In the genomic region with DNA sequence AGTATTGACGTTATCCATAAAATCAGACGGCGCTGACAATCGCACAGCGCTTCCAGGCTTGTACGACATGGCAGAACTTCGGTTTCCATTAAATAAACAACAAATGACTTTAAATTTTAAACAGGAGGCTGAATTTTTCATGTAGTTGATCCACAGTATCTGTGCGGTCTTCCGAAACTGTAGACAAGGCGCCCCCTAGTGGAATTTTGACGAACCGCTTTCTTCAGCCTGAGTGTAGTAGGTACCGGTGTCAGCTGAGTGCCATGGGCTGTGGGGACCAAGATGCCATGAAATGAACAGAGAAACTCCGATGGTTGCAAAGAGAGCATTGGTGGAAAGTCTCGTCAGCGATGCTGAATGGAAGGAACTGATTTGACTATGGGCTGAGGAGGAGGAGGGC, we compare ENCODE assay signal across 8 mouse cellular contexts. TPM values are rescaled to one million over a fixed set of nuclear protein-coding genes. Genes with fewer than 3 reads are reported as not detected.
DNase-seq lines count a peak whose midpoint lies in the region; ATAC-seq and TF ChIP-seq lines count a peak whose summit lies in the region.

No protein-coding gene starts in this region.

- ATAC-seq in forebrain, embryonic 14.5 days: no peak
- no peak for ATAC-seq in forebrain, embryonic 15.5 days (replicated peaks)
- ATAC-seq in frontal cortex, adult (ENCODE audit: low TSS enrichment): peak; percentile 91
- no peak for ATAC-seq in midbrain, postnatal 0 days (ENCODE audit: low FRiP score)

- no peaks in the 10 kb centered on the region for H3K9me3 ChIP-seq in forebrain, embryonic 14.5 days (replicated peaks; ENCODE audit: control insufficient read depth, low read length)
- no peaks in the 10 kb centered on the region for H3K9me3 ChIP-seq in forebrain, embryonic 15.5 days
- no peaks in the 10 kb centered on the region for H3K9me3 ChIP-seq in midbrain, postnatal 0 days (ENCODE audit: low read length)

- H3K4me3 ChIP-seq in forebrain, embryonic 14.5 days (ENCODE audit: low read depth, low read length): no peak overlapping the region
- no peak overlapping the region for H3K4me3 ChIP-seq in forebrain, embryonic 15.5 days
- no peak overlapping the region for H3K4me3 ChIP-seq in midbrain, postnatal 0 days (ENCODE audit: low read depth, low read length)

- no peaks in the 10 kb centered on the region for H3K36me3 ChIP-seq in forebrain, embryonic 14.5 days (ENCODE audit: control insufficient read depth, insufficient read depth, low read length)
- H3K36me3 ChIP-seq in forebrain, embryonic 15.5 days: no peaks in the 10 kb centered on the region
- H3K36me3 ChIP-seq in midbrain, postnatal 0 days (ENCODE audit: insufficient read depth, low read length): no peaks in the 10 kb centered on the region

- no peaks in the 10 kb centered on the region for H3K27me3 ChIP-seq in forebrain, embryonic 14.5 days (replicated peaks; ENCODE audit: control insufficient read depth, insufficient read depth, low read length)
- no peaks in the 10 kb centered on the region for H3K27me3 ChIP-seq in forebrain, embryonic 15.5 days
- H3K27me3 ChIP-seq in midbrain, postnatal 0 days (ENCODE audit: insufficient read depth, low read length): no peaks in the 10 kb centered on the region

- H3K4me1 ChIP-seq in forebrain, embryonic 14.5 days (ENCODE audit: control insufficient read depth, insufficient read depth, low read length): no peaks in the 10 kb centered on the region
- H3K4me1 ChIP-seq in forebrain, embryonic 15.5 days: peaks cover 6% of the 10 kb centered on the region
- no peaks in the 10 kb centered on the region for H3K4me1 ChIP-seq in midbrain, postnatal 0 days (ENCODE audit: insufficient read depth, low read length)

- no peak overlapping the region for H3K9ac ChIP-seq in forebrain, embryonic 14.5 days (ENCODE audit: low read length)
- H3K9ac ChIP-seq in forebrain, embryonic 15.5 days (replicated peaks): no peak overlapping the region
- H3K9ac ChIP-seq in midbrain, postnatal 0 days (replicated peaks; ENCODE audit: low read length, poor library complexity, severe bottlenecking): no peak overlapping the region

- whole genome bisulfite sequencing in forebrain, embryonic 14.5 days: 69% methylated on average over 16 of the region's 16 CpGs
- WGBS in forebrain, embryonic 15.5 days: 67% methylated on average over 16 of the region's 16 CpGs
- 61% methylated on average over 16 of the region's 16 CpGs for WGBS in midbrain, postnatal 0 days

- H3K27ac ChIP-seq in forebrain, embryonic 14.5 days (ENCODE audit: low read depth, low read length): no peak overlapping the region
- no peak overlapping the region for H3K27ac ChIP-seq in forebrain, embryonic 15.5 days (replicated peaks)
- no peak overlapping the region for H3K27ac ChIP-seq in midbrain, postnatal 0 days (ENCODE audit: low read depth, low read length)

- DNase-seq in forebrain, embryonic 14.5 days (ENCODE audit: low spot score): peak; percentile 56
- DNase-seq in urinary bladder, postnatal 14 days (ENCODE audit: low spot score): peak; percentile 37
- no peak for DNase-seq in urinary bladder, adult 2 months (ENCODE audit: low spot score)
- peak; percentile 21 to 68 for DNase-seq in layer of hippocampus, postnatal 25 days (ENCODE audit: extremely low spot score in 1 of 2, low spot score in 1 of 2)
- peak; percentile 73 for DNase-seq in midbrain, postnatal 0 days (ENCODE audit: low spot score)
- DNase-seq in thymus, postnatal 14 days: peak; percentile 58

- H3K4me2 ChIP-seq in forebrain, embryonic 14.5 days (ENCODE audit: low read length): no peak overlapping the region
- no peak overlapping the region for H3K4me2 ChIP-seq in forebrain, embryonic 15.5 days (replicated peaks)
- H3K4me2 ChIP-seq in midbrain, postnatal 0 days (ENCODE audit: low read depth, low read length, poor library complexity, severe bottlenecking): no peak overlapping the region

- TF ChIP-seq CTCF in midbrain, postnatal 0 days (IDR thresholded peaks at IDR 0.05): peak; percentile 81

RNA-seq across cellular contexts. Expression of a gene that starts 17.8 kb away (rescaled TPM):
- polyA plus RNA-seq in forebrain, embryonic 14.5 days (2014; fragmentation: Nextera tagmentation; extraction: Ambion mirVana): 2.6 and 3.3 TPM in 2 replicates
- polyA plus RNA-seq in forebrain, embryonic 15.5 days (2015; fragmentation: Nextera tagmentation; extraction: Ambion mirVana): 4.0 and 4.1 TPM in 2 replicates
- polyA plus RNA-seq in urinary bladder, adult 2 months (2012; rRNA removed): 7.5 and 8.0 TPM in 2 replicates
- 1 to 10 TPM; 3.8 to 4.8 TPM for total RNA-seq in layer of hippocampus, postnatal 25 days (2021)
- total RNA-seq in midbrain, postnatal 0 days (2014; rRNA removed): 1.8 and 4.2 TPM in 2 replicates
- polyA plus RNA-seq in midbrain, postnatal 0 days (2015; fragmentation: Nextera tagmentation; extraction: Ambion mirVana): 1.5 and 1.7 TPM in 2 replicates
